Mouse (Mus musculus): ENCODE results near the gene Plekha3.

The Plekha3 gene

GRCm38 (mm10) chr2:76676401-76677226 lies 1.5 kb downstream of the Plekha3 start:
- no peak for DNase-seq (ENCODE audit: low spot score)

GRCm38 (mm10) chr2:76682301-76682700 lies 7.2 kb downstream of the Plekha3 start:
- DNase-seq (ENCODE audit: low spot score): no peak

GRCm38 (mm10) chr2:76686986-76687385 lies 11.9 kb downstream of the Plekha3 start:
- DNase-seq (ENCODE audit: low spot score): no peak

DNA sequence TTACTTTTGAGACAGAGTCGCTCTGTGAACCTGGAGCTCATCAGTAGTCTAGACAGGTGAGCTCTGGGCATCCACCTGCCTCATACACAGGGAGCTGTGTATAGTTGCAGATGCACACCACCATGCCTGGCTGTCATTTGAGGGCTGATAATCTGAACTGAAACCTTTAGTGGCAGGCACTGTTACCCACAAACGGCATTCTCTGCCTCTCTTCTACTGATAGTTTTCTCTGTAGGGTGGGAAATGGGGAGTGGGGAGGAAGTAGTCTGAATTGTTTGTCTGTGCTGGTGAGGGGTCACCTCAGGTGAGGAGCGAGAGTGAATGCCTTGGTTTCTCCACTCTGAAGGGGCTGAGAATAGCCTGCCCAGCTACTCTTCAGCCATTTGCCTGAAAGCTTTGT lies 12.5 kb downstream of the Plekha3 start:
- no peak for DNase-seq (ENCODE audit: low spot score)

DNA sequence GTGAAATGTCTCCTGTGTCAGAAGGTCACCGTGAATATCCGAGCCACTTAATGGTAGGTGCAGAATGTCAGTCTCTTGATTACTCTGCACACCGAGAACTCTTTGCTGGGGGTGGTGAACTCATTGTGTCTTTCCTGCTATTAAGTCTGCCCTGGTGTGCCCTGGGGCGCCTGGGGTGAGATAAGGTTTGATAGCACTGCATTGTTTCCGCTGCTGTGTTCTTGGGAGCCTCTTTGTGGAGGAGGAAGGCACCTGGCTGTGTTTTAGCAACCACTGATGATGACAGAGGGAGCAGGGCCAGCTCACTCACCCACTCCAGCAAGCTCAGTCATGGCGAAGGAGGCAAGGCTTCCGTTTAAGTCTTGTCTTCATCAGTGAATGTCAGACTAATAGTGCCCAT lies 13.1 kb downstream of the Plekha3 start:
- DNase-seq (ENCODE audit: low spot score): no peak

GRCm38 (mm10) chr2:76690436-76691204 lies 15.5 kb downstream of the Plekha3 start:
- DNase-seq (ENCODE audit: low spot score): no peak

DNA sequence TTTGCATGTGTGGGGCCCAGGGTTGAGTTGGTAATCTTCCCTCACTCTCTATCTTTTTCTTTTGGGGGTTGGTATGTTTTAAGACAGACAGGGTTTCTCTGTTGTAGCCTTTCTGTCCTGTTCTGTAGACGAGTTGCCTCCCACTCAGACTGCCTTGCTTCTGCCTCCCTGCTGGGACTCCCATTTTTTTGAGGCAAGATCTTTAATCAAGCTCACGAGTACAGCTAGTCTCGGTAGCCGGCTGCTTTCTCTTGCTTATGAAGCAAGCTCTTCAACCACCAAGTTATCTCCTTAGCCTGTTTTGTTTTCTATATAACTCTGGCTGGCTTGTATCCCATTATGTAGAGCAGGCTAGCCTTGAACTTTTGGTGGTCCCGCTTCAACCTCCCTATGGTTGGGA lies 18.7 kb downstream of the Plekha3 start:
- no peak for DNase-seq (ENCODE audit: low spot score)

GRCm38 (mm10) chr2:76695290-76695689 lies 20.2 kb downstream of the Plekha3 start:
- no peak for DNase-seq (ENCODE audit: low spot score)

- no peak for DNase-seq (ENCODE audit: low spot score)
Measured at GRCm38 (mm10) chr2:76702188-76702587, 27.1 kb downstream of the Plekha3 start.

DNA sequence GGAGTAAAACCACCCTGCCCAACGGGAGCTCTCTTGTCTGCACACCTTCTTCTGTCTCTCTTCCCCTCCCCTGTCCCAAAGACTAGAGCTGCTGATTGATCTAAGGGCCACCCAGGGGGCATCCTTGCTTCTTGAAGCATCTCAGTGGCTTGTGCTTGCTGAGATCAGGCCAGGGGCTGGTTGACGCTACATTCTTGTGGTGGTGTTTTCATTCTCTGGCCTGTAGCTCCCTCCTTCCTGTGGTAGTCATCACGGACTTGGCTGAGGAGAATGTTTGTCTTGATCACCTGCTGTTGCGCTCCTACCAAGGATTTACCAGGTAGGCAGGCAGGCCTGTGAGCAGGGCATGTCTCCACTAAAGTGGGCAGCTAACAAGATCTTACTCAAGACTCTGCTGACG lies 27.7 kb downstream of the Plekha3 start:
- DNase-seq (ENCODE audit: low spot score): no peak

- DNase-seq (ENCODE audit: low spot score): no peak
Measured at GRCm38 (mm10) chr2:76705655-76706054, 30.6 kb downstream of the Plekha3 start.

GRCm38 (mm10) chr2:76708512-76708911 lies 33.4 kb downstream of the Plekha3 start:
- no peak for DNase-seq (ENCODE audit: low spot score)

DNA sequence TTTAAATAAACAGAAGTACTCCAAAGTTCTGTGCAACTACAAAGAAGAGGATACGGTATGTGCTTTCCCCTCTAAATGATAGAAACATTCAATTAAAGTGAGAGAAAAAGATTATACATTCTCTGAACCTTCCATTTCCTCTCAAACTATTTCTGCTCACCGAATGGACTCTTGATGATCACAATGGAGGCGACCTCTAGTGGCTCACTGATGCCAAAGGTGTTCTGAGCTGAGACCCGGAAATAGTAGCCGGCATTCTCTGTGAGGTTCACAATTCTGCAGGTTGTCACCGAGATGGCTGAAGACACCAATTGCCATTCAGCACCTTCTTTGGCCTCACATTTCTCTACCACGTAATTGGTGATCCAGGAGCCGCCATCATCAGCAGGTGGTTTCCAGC lies 39.9 kb downstream of the Plekha3 start:
- DNase-seq (ENCODE audit: low spot score): no peak

- no peak for DNase-seq (ENCODE audit: low spot score)
Measured at GRCm38 (mm10) chr2:76719650-76720049, 44.6 kb downstream of the Plekha3 start.
